ENCODE assay signal across 8 mouse cellular contexts in genomic region chr3:152958358-152959150, GRCm38 (mm10). TPM values are rescaled to one million over a fixed set of nuclear protein-coding genes. Genes with fewer than 3 reads are reported as not detected.
DNase-seq lines count a peak whose midpoint lies in the region; ATAC-seq and TF ChIP-seq lines count a peak whose summit lies in the region.

No protein-coding gene starts in this region.

- H3K9ac ChIP-seq in liver, embryonic 11.5 days (ENCODE audit: low read depth, low read length), result no peak overlapping the region

- no peak for TF ChIP-seq CTCF in thymus, adult 2 months (IDR thresholded peaks at IDR 0.05; ENCODE audit: borderline replicate concordance, control insufficient read depth, extremely low read depth, insufficient read depth, low read length, poor library complexity)

- H3K4me2 ChIP-seq in liver, embryonic 11.5 days, result no peak overlapping the region

- no peaks in the 10 kb centered on the region for H3K36me3 ChIP-seq in liver, embryonic 11.5 days (ENCODE audit: control insufficient read depth, insufficient read depth, low read length)
- no peaks in the 10 kb centered on the region for H3K36me3 ChIP-seq in thymus, adult 2 months (ENCODE audit: control insufficient read depth, insufficient read depth, low read length)

- H3K27ac ChIP-seq in liver, embryonic 11.5 days (ENCODE audit: low read depth, low read length), result no peak overlapping the region
- no peak overlapping the region for H3K27ac ChIP-seq in thymus, adult 2 months (ENCODE audit: control insufficient read depth, insufficient read depth, low read length)

- H3K27me3 ChIP-seq in liver, embryonic 11.5 days (replicated peaks; ENCODE audit: control insufficient read depth, insufficient read depth, low read length), result no peaks in the 10 kb centered on the region
- H3K27me3 ChIP-seq in thymus, adult 2 months (ENCODE audit: control insufficient read depth, insufficient read depth, low read length), result no peaks in the 10 kb centered on the region

- TF ChIP-seq POLR2A in thymus, adult 2 months (IDR thresholded peaks at IDR 0.05; ENCODE audit: control insufficient read depth, extremely low read depth, insufficient read depth, low read length, poor library complexity), result no peak

- DNase-seq in liver, result peak; percentile 62
- DNase-seq in liver, embryonic 11.5 days (ENCODE audit: low spot score), result no peak
- peak; percentile 81 for DNase-seq in MN1 (ENCODE audit: low spot score)
- peak; percentile 57 for DNase-seq in c-Kit-positive CD71-positive TER-119-positive erythroid progenitor cells, embryonic 14.5 days (ENCODE audit: low spot score)
- DNase-seq in large intestine, adult 2 months (ENCODE audit: low read depth, low spot score), result peak; percentile 4
- peak; percentile 89 for DNase-seq in naive thymus-derived CD4-positive, alpha-beta T cell, adult 2 months (ENCODE audit: low read depth)
- DNase-seq in thymus, adult 2 months, result peak; percentile 75

- no peak overlapping the region for H3K4me3 ChIP-seq in liver, embryonic 11.5 days (ENCODE audit: low read depth, low read length)
- no peak overlapping the region for H3K4me3 ChIP-seq in thymus, adult 2 months (ENCODE audit: control insufficient read depth, insufficient read depth, low read length)

- H3K4me1 ChIP-seq in liver, embryonic 11.5 days (replicated peaks; ENCODE audit: control insufficient read depth, insufficient read depth, low read length), result no peaks in the 10 kb centered on the region; the same call in 1 of the 2 replicates
- H3K4me1 ChIP-seq in thymus, adult 2 months (replicated peaks; ENCODE audit: control insufficient read depth, insufficient read depth, low read length), result peaks cover 3% of the 10 kb centered on the region

- WGBS in liver, embryonic 11.5 days, result 57% methylated on average over 11 of the region's 11 CpGs
- WGBS in large intestine, adult 2 months, result 69% methylated on average over 11 of the region's 11 CpGs
- WGBS in thymus, adult 2 months, result 90% methylated on average over 11 of the region's 11 CpGs

- no peaks in the 10 kb centered on the region for H3K9me3 ChIP-seq in liver, embryonic 11.5 days (ENCODE audit: control insufficient read depth, low read length)

- ATAC-seq in liver, embryonic 11.5 days (replicated peaks; ENCODE audit: low FRiP score), result no peak
- peak; percentile 65 for ATAC-seq in frontal cortex, adult (ENCODE audit: low TSS enrichment)

RNA-seq across cellular contexts. Expression of gene St6galnac5, which starts 23.5 kb away (rescaled TPM):
- 0.43 and 0.66 TPM in 2 replicates for polyA plus RNA-seq in liver, embryonic 11.5 days (2014; fragmentation: Nextera tagmentation; extraction: Ambion mirVana)
- polyA plus RNA-seq in large intestine, adult 2 months (2012; rRNA removed), result 0.11 TPM in 2 replicates
- polyA plus RNA-seq in thymus, adult 2 months (2012; rRNA removed), result 0.08 and 0.19 TPM in 2 replicates
